Mouse (Mus musculus): Measurements from ENCODE around the gene Zcchc10. TPM values are rescaled to one million over a fixed set of nuclear protein-coding genes. Genes with fewer than 3 reads are reported as not detected.
"Not testable (repeated sequence)": the region's sequence is repeated elsewhere in the genome, so short reads cannot be mapped to it uniquely, and the experiment has no call there.

Gene Zcchc10
- polyA plus RNA-seq, 1 experiment from 2014 or later = 14.9 TPM

- not testable (repeated sequence) for H3K4me2 ChIP-seq; H3K9me3 ChIP-seq; ATAC-seq (ENCODE audit: low read depth); H3K36me3 ChIP-seq; H3K4me1 ChIP-seq (replicated peaks); H3K27me3 ChIP-seq; H3K27ac ChIP-seq (replicated peaks); H3K4me3 ChIP-seq; H3K9ac ChIP-seq
- 93% methylated on average over 13 of the region's 13 CpGs for WGBS
These were observed 4.6 kb upstream of the Zcchc10 start for GRCm38 (mm10) chr11:53319867-53320266.

GRCm38 (mm10) chr11:53330325-53330724 is 5.8 kb downstream of the Zcchc10 start:
- no peak for ATAC-seq (ENCODE audit: low read depth)
- H3K9me3 ChIP-seq = no peaks in the 10 kb centered on the region
- 89% methylated on average over 7 of the region's 7 CpGs for WGBS
- peaks cover 64% of the 10 kb centered on the region for H3K36me3 ChIP-seq
- no peaks in the 10 kb centered on the region for H3K27me3 ChIP-seq
- no peak overlapping the region for H3K9ac ChIP-seq
- H3K4me3 ChIP-seq = no peak overlapping the region
- H3K4me1 ChIP-seq (replicated peaks) = peaks cover 4% of the 10 kb centered on the region
- H3K27ac ChIP-seq (replicated peaks) = no peak overlapping the region
- no peak overlapping the region for H3K4me2 ChIP-seq

- Histone ChIP-seq H3K36me3 (peaks cover 64% of the 10 kb centered on the region), H3K4me2 (no peak overlapping the region), H3K4me3 (no peak overlapping the region), H3K27me3 (no peaks in the 10 kb centered on the region), H3K9me3 (no peaks in the 10 kb centered on the region), H3K27ac (replicated peaks) (no peak overlapping the region), H3K9ac (no peak overlapping the region), H3K4me1 (replicated peaks) (no peaks in the 10 kb centered on the region)
- WGBS = 96% methylated on average over 6 of the region's 6 CpGs
- no peak for ATAC-seq (ENCODE audit: low read depth)
These were observed 6.6 kb downstream of the Zcchc10 start for GRCm38 (mm10) chr11:53331121-53331520.

GRCm38 (mm10) chr11:53332076-53332680 is 7.7 kb downstream of the Zcchc10 start:
- ATAC-seq (ENCODE audit: low read depth) = no peak
- Histone ChIP-seq H3K9me3 (no peaks in the 10 kb centered on the region), H3K27me3 (no peaks in the 10 kb centered on the region), H3K36me3 (peaks cover 60% of the 10 kb centered on the region), H3K4me2 (no peak overlapping the region), H3K4me3 (no peak overlapping the region), H3K27ac (replicated peaks) (no peak overlapping the region), H3K4me1 (replicated peaks) (no peaks in the 10 kb centered on the region), H3K9ac (no peak overlapping the region)
- 94% methylated on average over 14 of the region's 14 CpGs for WGBS

- no peak overlapping the region for H3K4me2 ChIP-seq
- WGBS = 35% methylated on average over 3 of the region's 3 CpGs
- no peak overlapping the region for H3K4me3 ChIP-seq
- peaks cover 28% of the 10 kb centered on the region for H3K36me3 ChIP-seq
- no peaks in the 10 kb centered on the region for H3K4me1 ChIP-seq (replicated peaks)
- H3K27ac ChIP-seq (replicated peaks) = no peak overlapping the region
- H3K9me3 ChIP-seq = no peaks in the 10 kb centered on the region
- no peaks in the 10 kb centered on the region for H3K27me3 ChIP-seq
- no peak for ATAC-seq (ENCODE audit: low read depth)
- H3K9ac ChIP-seq = no peak overlapping the region
These were observed 11.2 kb downstream of the Zcchc10 start for GRCm38 (mm10) chr11:53335505-53336181.

GRCm38 (mm10) chr11:53336182-53336571 is 11.7 kb downstream of the Zcchc10 start:
- Histone ChIP-seq H3K27me3 (no peaks in the 10 kb centered on the region), H3K27ac (replicated peaks) (no peak overlapping the region), H3K4me2 (no peak overlapping the region), H3K4me1 (replicated peaks) (no peaks in the 10 kb centered on the region), H3K36me3 (peaks cover 23% of the 10 kb centered on the region), H3K4me3 (no peak overlapping the region), H3K9me3 (no peaks in the 10 kb centered on the region), H3K9ac (no peak overlapping the region)
- ATAC-seq (ENCODE audit: low read depth) = no peak

- H3K4me2 ChIP-seq = no peak overlapping the region
- H3K9ac ChIP-seq = no peak overlapping the region
- no peaks in the 10 kb centered on the region for H3K4me1 ChIP-seq (replicated peaks)
- H3K27ac ChIP-seq (replicated peaks) = no peak overlapping the region
- H3K9me3 ChIP-seq = no peaks in the 10 kb centered on the region
- no peak overlapping the region for H3K4me3 ChIP-seq
- peaks cover 15% of the 10 kb centered on the region for H3K36me3 ChIP-seq
- no peaks in the 10 kb centered on the region for H3K27me3 ChIP-seq
- 75% methylated on average over 1 of the region's 1 CpGs for WGBS
- no peak for ATAC-seq (ENCODE audit: low read depth)
These were observed 12.4 kb downstream of the Zcchc10 start for GRCm38 (mm10) chr11:53336924-53337323.

GRCm38 (mm10) chr11:53337684-53338083 is 13.2 kb downstream of the Zcchc10 start:
- no peak for ATAC-seq (ENCODE audit: low read depth)
- no peak overlapping the region for H3K4me2 ChIP-seq
- 73% methylated on average over 8 of the region's 8 CpGs for WGBS
- no peak overlapping the region for H3K4me3 ChIP-seq
- no peaks in the 10 kb centered on the region for H3K27me3 ChIP-seq
- no peak overlapping the region for H3K9ac ChIP-seq
- H3K36me3 ChIP-seq = peaks cover 9% of the 10 kb centered on the region
- H3K9me3 ChIP-seq = no peaks in the 10 kb centered on the region
- no peak overlapping the region for H3K27ac ChIP-seq (replicated peaks)
- no peaks in the 10 kb centered on the region for H3K4me1 ChIP-seq (replicated peaks)

GRCm38 (mm10) chr11:53341019-53341418 is 16.5 kb downstream of the Zcchc10 start:
- H3K27me3 ChIP-seq; H3K4me1 ChIP-seq (replicated peaks); ATAC-seq (ENCODE audit: low read depth); H3K9ac ChIP-seq; H3K9me3 ChIP-seq; H3K4me2 ChIP-seq; H3K36me3 ChIP-seq; H3K4me3 ChIP-seq; H3K27ac ChIP-seq (replicated peaks): not testable (repeated sequence)
- 94% methylated on average over 9 of the region's 10 CpGs for WGBS

GRCm38 (mm10) chr11:53342711-53343110 is 18.2 kb downstream of the Zcchc10 start:
- ATAC-seq (ENCODE audit: low read depth) = no peak
- 62% methylated on average over 5 of the region's 5 CpGs for whole genome bisulfite sequencing
- no peaks in the 10 kb centered on the region for H3K4me1 ChIP-seq (replicated peaks)

GRCm38 (mm10) chr11:53345328-53345727 is 20.8 kb downstream of the Zcchc10 start:
- WGBS = 40% methylated on average over 5 of the region's 5 CpGs
- Histone ChIP-seq H3K4me3 (no peak overlapping the region), H3K9ac (no peak overlapping the region), H3K36me3 (no peaks in the 10 kb centered on the region), H3K4me2 (no peak overlapping the region), H3K9me3 (no peaks in the 10 kb centered on the region), H3K27ac (replicated peaks) (no peak overlapping the region), H3K27me3 (no peaks in the 10 kb centered on the region), H3K4me1 (replicated peaks) (peaks cover 5% of the 10 kb centered on the region; the same call in 1 of the 2 replicates)
- no peak for ATAC-seq (ENCODE audit: low read depth)

More at GRCm38 (mm10) chr11:53342711-53343110, 18.2 kb downstream of the Zcchc10 start:
- Histone ChIP-seq H3K27ac (replicated peaks) (no peak overlapping the region), H3K4me3 (no peak overlapping the region), H3K36me3 (no peaks in the 10 kb centered on the region), H3K9me3 (no peaks in the 10 kb centered on the region), H3K27me3 (no peaks in the 10 kb centered on the region), H3K9ac (no peak overlapping the region), H3K4me2 (no peak overlapping the region)

GRCm38 (mm10) chr11:53345738-53346137 is 21.3 kb downstream of the Zcchc10 start:
- Histone ChIP-seq H3K9me3 (no peaks in the 10 kb centered on the region), H3K27me3 (no peaks in the 10 kb centered on the region), H3K4me3 (no peak overlapping the region), H3K9ac (no peak overlapping the region), H3K4me2 (no peak overlapping the region), H3K4me1 (replicated peaks) (peaks cover 5% of the 10 kb centered on the region; the same call in 1 of the 2 replicates), H3K36me3 (no peaks in the 10 kb centered on the region), H3K27ac (replicated peaks) (no peak overlapping the region)
- no peak for ATAC-seq (ENCODE audit: low read depth)
- WGBS = 56% methylated on average over 2 of the region's 2 CpGs

Measured in neural tube, embryonic 13.5 days (tissue).